Mouse (Mus musculus) limb, embryonic 12.5 days (tissue): Measurements from ENCODE around the gene Unc5cl. TPM values are rescaled to one million over a fixed set of nuclear protein-coding genes. Genes with fewer than 3 reads are reported as not detected.

Experiments used
- ATAC-seq: fragments of 200-750 bp; cut with Nextera tagmentation; 2 replicates; pipeline ENCODE4 v1.8.0; 2017; ENCODE audit warnings: low read depth, moderate TSS enrichment; ENCODE audit not compliant: insufficient number of reproducible peaks, insufficient read depth, low FRiP score, low TSS enrichment
- H3K27ac ChIP-seq: fragments of 300-500 bp; sonication (generic); 2 replicates; pipeline ENCODE4 v1.5.1; 2016; ENCODE audit warnings: mild to moderate bottlenecking, moderate library complexity
- H3K27me3 ChIP-seq: fragments of 300-500 bp; sonication (generic); 2 replicates; pipeline ENCODE4 v1.6.1; 2016; ENCODE audit warnings: mild to moderate bottlenecking, moderate library complexity
- H3K36me3 ChIP-seq: fragments of 300-500 bp; sonication (generic); 2 replicates; pipeline ENCODE4 v1.6.1; 2016; ENCODE audit warnings: mild to moderate bottlenecking, moderate library complexity
- H3K4me1 ChIP-seq: fragments of 300-500 bp; sonication (generic); replicated peaks from 2 replicates; pipeline ENCODE4 v1.6.1; 2016
- H3K4me2 ChIP-seq: fragments of 300-500 bp; sonication (generic); 2 replicates; pipeline ENCODE4 v1.6.1; 2016; ENCODE audit warnings: mild to moderate bottlenecking, moderate library complexity
- H3K4me3 ChIP-seq: fragments of 300-500 bp; sonication (generic); replicated peaks from 2 replicates; pipeline ENCODE4 v1.5.1; 2016; ENCODE audit warnings: mild to moderate bottlenecking
- H3K9ac ChIP-seq: fragments of 300-500 bp; sonication (generic); replicated peaks from 2 replicates; pipeline ENCODE4 v1.6.1; 2016; ENCODE audit warnings: mild to moderate bottlenecking, moderate library complexity
- H3K9me3 ChIP-seq: fragments of 300-500 bp; sonication (generic); 2 replicates; pipeline ENCODE4 v1.6.1; 2016; ENCODE audit warnings: mild to moderate bottlenecking, moderate library complexity
- WGBS: fragments of 180-500 bp; shearing (Covaris S2); methylation state at CpG from one replicate; pipeline ENCODE4 v1.1.7; 2016; 5-methylcytosine and 5-hydroxymethylcytosine counted together
- polyA plus RNA-seq: library from polyadenylated mRNA; unstranded; fragments of >200 nt; fragmentation: Nextera tagmentation; extraction: Ambion mirVana; gene quantifications from 2 replicates; pipeline ENCODE4 v1.2.1, GENCODE M21; 2016

Unc5cl gene
- polyA plus RNA-seq, 1 experiment from 2014 or later, result 0.28 TPM

DNA sequence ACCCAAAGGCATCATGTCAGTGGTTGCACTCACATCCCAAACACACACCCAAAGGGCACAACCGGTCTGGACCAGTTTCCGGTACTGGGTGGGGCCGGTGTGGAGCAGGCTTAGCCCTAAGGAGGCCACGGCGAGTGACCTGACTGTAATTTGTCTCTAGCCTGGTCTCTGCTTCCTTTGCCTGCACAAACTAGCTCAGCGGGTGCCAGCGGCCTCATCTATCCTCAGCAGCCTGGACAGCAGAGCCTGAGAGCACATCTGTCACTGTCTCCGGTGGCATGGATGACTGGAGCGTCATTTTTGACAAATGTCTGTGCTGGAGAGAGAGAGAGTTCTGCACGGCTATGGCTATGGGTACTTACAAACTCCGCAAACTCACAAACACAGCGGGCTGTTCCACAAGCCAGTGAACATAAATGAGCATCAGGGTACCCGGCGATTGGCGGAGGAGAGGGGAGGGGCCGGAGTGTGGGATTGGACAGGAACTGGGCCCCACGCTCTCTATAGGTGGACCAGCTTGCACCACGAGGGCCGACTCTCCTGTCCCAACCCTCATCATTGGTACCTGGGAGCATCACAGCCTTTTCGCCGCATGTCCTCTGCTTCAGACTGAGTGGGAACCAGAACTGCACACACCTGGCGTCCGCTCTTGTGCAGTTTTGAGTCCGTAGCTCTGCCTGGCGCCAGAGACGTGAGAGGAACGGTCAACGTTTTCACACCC lies 90.7 kb downstream of the Unc5cl start:
- Histone ChIP-seq H3K9ac (no peak overlapping the region), H3K4me3 (no peak overlapping the region), H3K27ac (no peak overlapping the region), H3K27me3 (no peaks in the 10 kb centered on the region), H3K9me3 (no peaks in the 10 kb centered on the region), H3K4me1 (peaks cover 3% of the 10 kb centered on the region), H3K36me3 (no peaks in the 10 kb centered on the region), H3K4me2 (peak overlapping the region; percentile 17)
- ATAC-seq, result peak; percentile 76
- WGBS, result 67% methylated on average over 28 of the region's 28 CpGs

GRCm38 (mm10) chr17:48546036-48546435 lies 91.3 kb downstream of the Unc5cl start:
- H3K9ac ChIP-seq, result no peak overlapping the region
- no peak overlapping the region for H3K27ac ChIP-seq
- no peak overlapping the region for H3K4me2 ChIP-seq
- no peaks in the 10 kb centered on the region for H3K36me3 ChIP-seq
- H3K27me3 ChIP-seq, result no peaks in the 10 kb centered on the region
- peaks cover 3% of the 10 kb centered on the region for H3K4me1 ChIP-seq
- no peaks in the 10 kb centered on the region for H3K9me3 ChIP-seq
- WGBS, result 95% methylated on average over 11 of the region's 11 CpGs
- no peak overlapping the region for H3K4me3 ChIP-seq
- no peak for ATAC-seq

DNA sequence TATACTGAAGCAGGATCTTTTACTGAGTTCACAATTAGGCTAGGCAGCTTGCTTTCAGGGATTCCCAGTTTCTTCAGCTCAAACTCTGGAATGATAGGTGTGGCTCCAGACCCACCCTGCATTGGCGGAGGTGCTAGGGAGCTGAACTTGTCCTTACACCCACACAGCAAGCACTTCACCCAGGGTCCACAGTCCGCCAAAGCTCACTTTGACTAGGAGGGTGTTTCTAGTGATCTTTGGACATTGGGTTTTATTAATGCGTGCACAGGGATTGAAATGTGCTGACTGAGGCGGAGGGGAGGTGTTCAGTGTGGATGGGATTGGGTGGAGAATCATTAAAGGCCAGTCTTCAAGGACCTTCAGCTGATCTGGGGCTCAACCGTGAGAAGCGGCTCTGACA lies 93.0 kb downstream of the Unc5cl start:
- no peak overlapping the region for H3K4me2 ChIP-seq
- no peaks in the 10 kb centered on the region for H3K36me3 ChIP-seq
- no peaks in the 10 kb centered on the region for H3K27me3 ChIP-seq
- no peak overlapping the region for H3K27ac ChIP-seq
- 83% methylated on average over 6 of the region's 6 CpGs for WGBS
- ATAC-seq, result no peak
- H3K4me3 ChIP-seq, result no peak overlapping the region
- H3K4me1 ChIP-seq, result peaks cover 3% of the 10 kb centered on the region
- H3K9me3 ChIP-seq, result no peaks in the 10 kb centered on the region
- H3K9ac ChIP-seq, result no peak overlapping the region

DNA sequence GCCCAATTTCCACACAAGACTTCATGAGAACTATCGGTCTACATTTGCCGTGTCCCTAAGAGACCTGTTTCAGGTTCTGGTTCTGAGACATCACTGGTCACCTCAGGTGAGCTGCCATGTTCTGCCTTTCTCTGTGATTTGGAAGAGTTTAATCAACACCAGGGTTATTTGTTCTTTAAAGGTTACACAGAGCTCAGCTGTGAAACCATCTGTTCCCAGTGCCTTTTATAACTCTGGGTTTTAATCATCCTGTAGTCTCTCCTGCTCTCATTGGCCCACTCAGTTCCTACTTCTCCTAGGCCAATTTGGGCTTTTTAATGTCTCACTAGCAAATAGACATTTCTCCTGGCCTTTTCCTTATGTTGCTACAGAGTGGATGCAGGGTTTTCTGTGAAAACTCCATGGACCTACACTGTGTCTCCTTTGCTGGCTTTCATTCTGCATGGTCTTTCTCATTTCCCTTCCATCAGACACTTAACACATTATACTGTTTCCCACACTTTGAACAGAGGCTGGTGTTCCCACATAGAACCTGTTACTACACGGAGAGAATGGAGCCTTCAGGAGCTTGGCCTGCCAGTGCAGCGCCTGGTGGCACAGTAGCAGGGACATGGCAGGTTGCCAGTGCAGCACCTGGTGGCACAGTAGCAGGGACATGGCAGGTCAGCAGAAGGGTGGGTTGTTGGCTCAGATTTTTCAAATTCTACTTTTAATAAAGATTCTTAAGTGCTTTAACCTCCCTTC lies 97.3 kb downstream of the Unc5cl start:
- Histone ChIP-seq H3K27ac (no peak overlapping the region), H3K9ac (no peak overlapping the region), H3K9me3 (no peaks in the 10 kb centered on the region), H3K4me2 (no peak overlapping the region), H3K4me1 (no peaks in the 10 kb centered on the region), H3K27me3 (no peaks in the 10 kb centered on the region; the same call in 1 of the 2 replicates), H3K4me3 (no peak overlapping the region), H3K36me3 (no peaks in the 10 kb centered on the region)
- 78% methylated on average over 4 of the region's 4 CpGs for WGBS
- ATAC-seq, result no peak

DNA sequence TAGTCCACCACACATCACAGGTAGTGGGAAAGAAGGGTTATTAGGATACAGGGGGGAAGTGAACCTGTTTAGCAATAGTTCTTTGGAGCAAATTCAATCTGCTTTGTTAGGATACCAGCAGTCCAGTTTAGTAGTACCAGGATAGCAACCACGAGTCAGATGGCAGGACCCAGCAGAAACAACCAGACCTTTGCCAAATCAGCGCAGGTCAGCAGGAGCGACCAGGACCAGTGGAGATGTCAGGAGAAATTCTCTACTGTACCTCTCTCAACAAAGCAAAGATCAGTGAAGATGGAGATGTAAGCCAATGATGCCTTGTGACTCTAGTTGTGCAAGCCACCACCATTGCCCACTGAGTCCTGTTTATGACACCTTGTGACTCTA lies 97.8 kb downstream of the Unc5cl start:
- H3K9me3 ChIP-seq, result no peaks in the 10 kb centered on the region
- no peaks in the 10 kb centered on the region for H3K4me1 ChIP-seq
- H3K27me3 ChIP-seq, result no peaks in the 10 kb centered on the region; the same call in 1 of the 2 replicates
- H3K9ac ChIP-seq, result no peak overlapping the region
- H3K4me3 ChIP-seq, result no peak overlapping the region
- no peaks in the 10 kb centered on the region for H3K36me3 ChIP-seq
- no peak for ATAC-seq
- WGBS, result 89% methylated on average over 3 of the region's 3 CpGs
- no peak overlapping the region for H3K4me2 ChIP-seq
- H3K27ac ChIP-seq, result no peak overlapping the region

GRCm38 (mm10) chr17:48556223-48556962 lies 101.7 kb downstream of the Unc5cl start:
- ATAC-seq, result no peak
- 34% methylated on average over 9 of the region's 9 CpGs for WGBS

DNA sequence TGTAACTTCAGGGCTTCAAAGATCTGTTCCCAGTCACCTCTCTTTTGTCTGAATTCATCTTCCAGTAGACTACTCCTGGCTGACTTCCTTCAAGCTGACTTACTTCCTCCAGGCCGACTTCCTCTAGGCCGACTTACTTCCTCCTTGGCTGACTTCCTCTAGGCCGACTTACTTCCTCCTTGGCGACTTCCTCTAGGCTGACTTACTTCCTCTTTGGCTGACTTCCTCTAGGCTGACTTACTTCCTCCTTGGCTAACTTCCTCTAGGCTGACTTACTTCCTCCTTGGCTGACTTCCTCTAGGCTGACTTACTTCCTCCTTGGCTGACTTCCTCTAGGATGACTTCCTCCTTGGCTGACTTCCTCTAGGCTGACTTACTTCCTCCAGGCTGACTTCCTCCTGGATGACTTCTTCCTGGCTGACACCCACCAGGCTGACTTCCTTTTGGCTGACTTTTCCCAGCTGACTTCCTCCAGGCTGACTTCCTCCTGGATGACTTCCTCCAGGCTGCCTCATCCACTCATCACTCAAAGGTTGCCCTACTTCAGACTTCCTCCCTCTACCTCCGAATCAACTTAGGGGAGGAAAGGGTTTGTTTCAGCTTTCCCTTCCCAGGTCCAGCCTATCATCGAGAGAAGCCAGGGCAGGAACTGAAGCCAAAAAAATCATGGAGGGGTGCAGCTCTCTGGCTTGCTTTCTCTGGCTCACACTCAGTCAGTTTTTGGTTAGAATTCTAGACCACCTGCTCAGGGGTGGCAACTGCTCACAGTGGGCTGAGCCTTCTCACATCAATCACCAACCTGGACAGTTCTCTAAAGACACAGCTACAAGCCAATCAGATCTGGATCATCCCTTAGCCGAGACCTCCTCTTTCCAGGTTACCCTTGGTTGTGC lies 103.4 kb downstream of the Unc5cl start:
- Histone ChIP-seq H3K27ac (no peak overlapping the region), H3K4me3 (no peak overlapping the region), H3K9me3 (no peaks in the 10 kb centered on the region), H3K4me2 (no peak overlapping the region), H3K4me1 (no peaks in the 10 kb centered on the region), H3K27me3 (no peaks in the 10 kb centered on the region; the same call in 1 of the 2 replicates), H3K36me3 (no peaks in the 10 kb centered on the region), H3K9ac (no peak overlapping the region)
- 87% methylated on average over 7 of the region's 7 CpGs for WGBS
- ATAC-seq, result no peak

More at GRCm38 (mm10) chr17:48556223-48556962, 101.7 kb downstream of the Unc5cl start:
- no peaks in the 10 kb centered on the region for H3K4me1 ChIP-seq
- H3K27ac ChIP-seq, result no peak overlapping the region
- no peaks in the 10 kb centered on the region; the same call in 1 of the 2 replicates for H3K27me3 ChIP-seq
- H3K9me3 ChIP-seq, result no peaks in the 10 kb centered on the region
- H3K36me3 ChIP-seq, result no peaks in the 10 kb centered on the region
- H3K4me3 ChIP-seq, result no peak overlapping the region
- no peak overlapping the region for H3K9ac ChIP-seq
- H3K4me2 ChIP-seq, result no peak overlapping the region

- Histone ChIP-seq H3K4me1 (no peaks in the 10 kb centered on the region), H3K4me2 (no peak overlapping the region), H3K4me3 (no peak overlapping the region), H3K27ac (no peak overlapping the region), H3K9ac (no peak overlapping the region), H3K9me3 (no peaks in the 10 kb centered on the region), H3K36me3 (no peaks in the 10 kb centered on the region), H3K27me3 (no peaks in the 10 kb centered on the region)
- ATAC-seq, result no peak
- 94% methylated on average over 8 of the region's 8 CpGs for WGBS
Measured at GRCm38 (mm10) chr17:48564931-48565330, 110.2 kb downstream of the Unc5cl start.

DNA sequence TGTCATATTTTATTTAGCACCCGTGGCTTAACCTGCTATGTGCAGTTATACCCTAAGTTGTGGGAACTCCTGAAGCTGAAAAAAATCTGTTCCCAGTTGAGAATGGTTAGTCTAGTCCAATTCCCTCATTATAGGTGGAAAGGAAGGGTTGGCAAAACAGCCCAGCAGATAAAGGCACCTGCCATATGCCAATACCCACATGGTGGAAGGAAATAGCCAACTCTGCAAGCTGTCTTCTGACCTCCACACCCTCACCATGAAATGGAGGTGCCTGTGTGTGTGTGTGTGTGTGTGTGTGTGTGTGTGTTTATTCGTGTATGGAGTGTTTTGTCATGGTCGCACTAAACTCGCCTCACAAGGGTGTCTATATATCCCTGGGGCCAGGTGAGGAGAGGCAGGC lies 115.0 kb downstream of the Unc5cl start:
- Histone ChIP-seq H3K9me3 (no peaks in the 10 kb centered on the region), H3K4me3 (no peak overlapping the region), H3K36me3 (no peaks in the 10 kb centered on the region), H3K27me3 (no peaks in the 10 kb centered on the region), H3K9ac (no peak overlapping the region), H3K4me2 (no peak overlapping the region), H3K4me1 (no peaks in the 10 kb centered on the region), H3K27ac (no peak overlapping the region)
- ATAC-seq, result no peak
- WGBS, result 86% methylated on average over 4 of the region's 4 CpGs

- Histone ChIP-seq H3K9ac (no peak overlapping the region), H3K27ac (no peak overlapping the region), H3K4me1 (no peaks in the 10 kb centered on the region), H3K27me3 (peaks cover 3% of the 10 kb centered on the region; the same call in 1 of the 2 replicates), H3K9me3 (0 out of 2 replicates have a peak, but pooled peaks cover 3% of the 10 kb centered on the region), H3K36me3 (no peaks in the 10 kb centered on the region), H3K4me2 (no peak overlapping the region), H3K4me3 (no peak overlapping the region)
- 85% methylated on average over 5 of the region's 5 CpGs for WGBS
- ATAC-seq, result no peak
Measured at GRCm38 (mm10) chr17:48581153-48581552, 126.5 kb downstream of the Unc5cl start.
